Mouse (Mus musculus): ENCODE measurements around the gene N4bp3.
"Not testable (repeated sequence)": the region's sequence is repeated elsewhere in the genome, so short reads cannot be mapped to it uniquely, and the experiment has no call there.

The N4bp3 gene

DNA sequence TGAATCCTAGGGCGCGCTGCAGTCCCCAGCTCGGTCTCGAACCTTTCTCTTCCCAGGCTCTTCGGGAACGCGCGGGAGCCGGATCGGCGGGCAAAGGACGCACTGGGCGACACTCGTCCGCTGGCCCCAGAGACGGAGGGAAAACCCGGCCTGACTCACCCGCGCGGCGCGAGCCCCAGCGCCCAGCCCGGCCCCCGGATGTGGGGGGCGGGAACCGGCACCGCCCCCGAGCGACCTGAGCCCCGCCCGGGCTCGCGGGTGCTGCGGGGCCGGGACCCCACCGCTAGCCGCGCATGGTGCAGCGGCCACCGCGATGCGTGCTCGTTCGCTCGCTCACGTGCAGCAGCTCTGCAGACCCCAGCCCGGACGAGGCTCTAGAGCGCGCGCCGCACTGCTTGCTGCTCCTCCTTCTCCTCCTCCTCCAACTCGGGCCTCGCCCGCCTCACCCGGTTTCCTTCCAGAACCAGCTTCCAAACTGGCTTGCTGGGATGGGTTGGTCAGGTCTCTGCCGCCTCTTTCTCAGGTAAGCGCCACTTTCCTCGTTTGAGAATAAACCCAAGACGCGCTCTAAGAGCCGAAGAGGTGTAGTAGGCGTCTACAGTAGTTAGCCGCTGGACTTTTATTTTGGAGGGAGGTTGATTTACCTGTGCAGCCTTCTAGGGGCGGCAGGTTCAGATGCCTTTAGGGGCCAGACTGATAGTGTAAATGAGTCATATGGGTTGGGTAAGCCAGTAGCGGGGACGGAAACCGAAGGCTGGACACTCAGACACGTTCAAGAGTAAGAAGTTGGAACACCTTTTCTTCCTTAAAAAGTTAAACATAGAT, at the start of gene N4bp3, which contains the start of gene D930048N14Rik:
TSS of gene N4bp3 (minus strand) at position 152 of the 825 bp plus-strand sequence.
TSS of gene D930048N14Rik (plus strand) at position 264 of the 825 bp plus-strand sequence.
- DNase-seq, result peak; percentile 73

DNA sequence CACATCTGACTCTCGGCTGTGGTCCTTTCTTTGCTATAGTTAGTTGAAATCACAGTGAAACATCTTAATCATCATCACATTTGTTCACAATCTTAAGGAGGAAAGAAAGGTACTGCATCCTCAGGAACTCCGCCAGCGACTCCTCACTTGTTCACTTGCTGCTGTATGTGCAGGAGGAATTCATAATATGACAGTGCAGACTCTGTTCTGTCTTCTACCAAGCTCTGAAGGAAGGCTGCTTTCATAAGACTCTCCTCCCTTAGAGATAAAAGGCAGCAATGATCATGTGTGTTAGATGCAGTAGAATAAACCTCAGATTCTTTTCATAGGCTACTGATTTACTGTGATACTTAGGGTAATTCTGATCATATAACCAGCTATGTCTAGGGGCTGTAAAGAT, 44.3 kb upstream of the N4bp3 start:
- DNase-seq, result no peak

DNA sequence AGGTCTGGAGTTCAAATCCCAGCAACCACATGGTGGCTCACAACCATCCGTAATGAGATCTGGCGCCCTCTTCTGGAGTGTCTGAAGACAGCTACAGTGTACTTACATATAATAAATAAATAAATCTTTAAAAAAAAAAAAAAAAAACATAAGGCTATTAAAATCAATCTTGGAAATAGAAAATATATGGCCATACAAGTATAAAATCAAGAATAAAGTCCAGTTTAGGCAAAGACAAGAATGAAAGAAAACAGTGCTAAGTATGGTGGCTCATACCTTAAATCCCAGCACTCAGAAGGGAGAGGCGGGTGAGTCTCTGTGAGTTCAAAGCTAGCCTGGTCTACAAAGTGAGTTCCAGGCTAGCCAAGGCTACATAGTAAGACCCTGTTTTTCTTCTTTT, 40.0 kb upstream of the N4bp3 start:
- DNase-seq, result not testable (repeated sequence)

DNA sequence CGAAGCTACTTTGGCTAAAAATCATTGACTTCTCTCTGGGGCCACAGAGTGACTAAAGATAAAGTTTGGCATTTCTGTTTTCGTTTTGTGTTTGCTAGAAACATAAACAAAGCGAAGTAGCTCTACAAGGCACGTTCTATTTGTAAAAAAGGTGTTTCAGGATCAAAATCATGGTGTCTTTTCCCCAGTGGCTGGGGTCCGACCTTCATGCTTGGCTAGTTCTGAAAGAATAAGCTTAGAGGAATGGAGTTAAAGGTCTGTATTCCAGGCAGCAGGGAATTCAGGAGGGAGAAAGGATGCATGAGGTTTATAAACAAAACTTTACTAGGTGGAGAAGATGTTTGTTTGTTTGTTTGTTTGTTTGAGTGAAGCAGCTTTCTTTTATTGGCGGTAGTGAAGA, 38.7 kb upstream of the N4bp3 start:
- DNase-seq, result no peak

DNA sequence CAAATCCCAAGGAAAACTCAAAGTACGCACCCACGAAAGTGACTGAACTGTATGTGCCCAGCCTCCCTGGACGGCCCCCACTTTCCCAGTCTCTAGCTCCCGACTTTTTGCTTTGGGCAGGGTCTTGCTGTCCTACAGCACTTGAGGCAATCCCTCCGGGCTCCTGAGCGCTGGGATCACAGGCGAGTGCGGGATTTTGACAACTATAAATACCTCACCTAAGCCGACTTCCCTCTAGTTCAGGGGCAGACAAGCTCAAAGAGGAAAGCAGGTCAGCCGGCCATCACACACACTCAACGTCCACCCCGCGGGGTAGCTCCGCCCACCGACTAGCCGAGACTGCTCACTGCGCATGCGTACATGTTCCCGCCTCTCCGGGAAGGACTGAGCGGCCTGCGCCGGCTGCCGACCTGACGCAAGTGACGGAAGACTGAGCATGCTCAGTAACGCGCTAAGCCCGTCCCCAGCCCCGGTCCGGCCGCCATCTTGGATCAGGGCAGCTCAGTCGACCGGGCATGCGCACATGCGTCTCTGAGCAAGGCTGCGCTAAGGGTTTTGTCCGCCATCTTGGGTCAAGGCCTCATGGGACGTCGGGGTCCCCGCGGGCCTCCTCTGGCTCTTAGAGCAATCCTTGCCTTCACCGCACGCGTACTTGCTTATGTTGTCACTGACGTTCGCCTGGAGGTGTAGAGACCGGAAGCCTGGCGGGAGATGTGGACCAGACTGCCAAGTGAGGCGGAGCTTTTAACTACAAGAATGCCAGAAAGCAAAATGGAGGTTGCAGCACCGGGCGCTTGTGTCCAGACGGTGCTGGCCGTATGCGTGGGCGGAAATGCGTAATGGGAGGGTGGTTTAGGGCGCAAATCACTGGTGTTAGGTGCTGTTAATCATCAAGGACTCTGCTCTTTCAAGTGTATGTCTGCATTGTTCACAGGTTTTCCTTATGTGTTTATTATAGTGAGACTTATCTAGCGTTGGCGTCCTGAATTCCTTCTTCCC, 38.0 kb upstream of the N4bp3 start, which contains the start of gene 0610009B22Rik:
TSS of gene 0610009B22Rik (minus strand) at position 545 of the 999 bp plus-strand sequence.
- peak; percentile 99 for DNase-seq

DNA sequence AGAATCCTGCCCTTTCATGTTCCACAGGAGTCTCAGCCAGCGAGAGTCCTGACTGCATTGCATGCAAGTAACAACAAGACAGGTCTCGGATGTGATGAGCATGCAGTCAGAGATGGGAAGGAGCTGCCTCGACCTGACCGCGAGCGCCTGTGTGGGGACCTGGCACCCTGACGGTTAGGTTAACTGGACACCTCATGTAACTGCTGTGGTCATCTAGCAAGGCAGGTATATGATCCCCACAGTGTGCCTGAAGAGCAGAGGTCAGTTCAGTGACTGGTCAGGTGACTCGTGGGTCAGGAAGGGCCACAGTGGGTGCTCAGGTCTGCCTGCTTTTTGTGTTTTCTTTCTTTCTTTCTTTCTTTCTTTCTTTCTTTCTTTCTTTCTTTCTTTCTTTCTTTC, 31.3 kb upstream of the N4bp3 start:
- no peak for DNase-seq

DNA sequence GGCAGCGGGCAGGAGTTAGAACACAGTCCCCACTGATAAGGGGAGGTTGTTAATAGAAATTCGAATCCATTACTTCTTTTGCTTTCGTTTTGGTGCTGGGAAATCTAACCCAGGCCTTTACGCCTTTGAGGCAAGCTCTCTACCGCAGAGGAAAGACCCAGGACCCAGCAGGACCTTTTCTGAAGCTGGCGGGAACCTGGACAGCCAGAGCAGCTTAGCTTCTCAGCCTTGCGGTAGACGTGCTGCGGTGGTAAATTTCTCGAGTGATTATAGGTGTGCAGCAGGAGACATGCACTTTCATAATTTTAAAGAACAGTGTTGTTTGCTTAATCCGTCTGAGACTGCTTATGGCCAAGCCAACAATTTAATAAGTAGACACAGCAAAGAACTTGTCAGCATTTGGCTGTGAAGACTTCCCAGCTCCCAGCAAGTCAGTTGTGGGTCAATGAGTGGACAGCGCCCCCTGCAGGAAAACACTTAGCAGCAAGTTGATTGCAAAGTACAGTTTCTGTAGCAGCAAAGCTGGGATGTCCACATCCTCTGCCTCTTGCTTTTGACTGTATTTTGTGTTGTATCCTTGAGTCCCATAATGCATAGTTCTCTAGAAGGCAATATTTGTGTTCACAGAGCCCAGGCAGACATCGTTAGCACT, 30.8 kb upstream of the N4bp3 start:
- DNase-seq, result peak; percentile 77

DNA sequence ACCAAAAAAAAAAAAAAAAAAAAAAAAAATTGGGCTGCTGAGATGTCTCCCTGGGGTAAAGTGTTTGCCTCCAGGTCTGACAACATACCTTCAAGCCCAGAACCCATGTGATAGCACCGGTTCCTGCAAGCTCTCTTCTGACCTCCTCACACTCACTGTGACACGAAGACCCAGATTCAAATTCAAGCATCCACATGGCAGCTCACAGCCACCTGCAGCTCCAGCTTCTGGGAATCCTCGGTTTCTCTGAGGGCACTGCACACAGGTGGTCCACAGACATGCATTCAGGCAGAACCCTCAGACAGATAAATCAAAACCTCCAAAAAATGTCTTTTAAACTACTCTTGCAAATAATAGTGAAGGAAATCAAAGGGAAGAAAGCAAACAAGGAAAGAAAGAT, 28.8 kb upstream of the N4bp3 start:
- DNase-seq, result no peak

DNA sequence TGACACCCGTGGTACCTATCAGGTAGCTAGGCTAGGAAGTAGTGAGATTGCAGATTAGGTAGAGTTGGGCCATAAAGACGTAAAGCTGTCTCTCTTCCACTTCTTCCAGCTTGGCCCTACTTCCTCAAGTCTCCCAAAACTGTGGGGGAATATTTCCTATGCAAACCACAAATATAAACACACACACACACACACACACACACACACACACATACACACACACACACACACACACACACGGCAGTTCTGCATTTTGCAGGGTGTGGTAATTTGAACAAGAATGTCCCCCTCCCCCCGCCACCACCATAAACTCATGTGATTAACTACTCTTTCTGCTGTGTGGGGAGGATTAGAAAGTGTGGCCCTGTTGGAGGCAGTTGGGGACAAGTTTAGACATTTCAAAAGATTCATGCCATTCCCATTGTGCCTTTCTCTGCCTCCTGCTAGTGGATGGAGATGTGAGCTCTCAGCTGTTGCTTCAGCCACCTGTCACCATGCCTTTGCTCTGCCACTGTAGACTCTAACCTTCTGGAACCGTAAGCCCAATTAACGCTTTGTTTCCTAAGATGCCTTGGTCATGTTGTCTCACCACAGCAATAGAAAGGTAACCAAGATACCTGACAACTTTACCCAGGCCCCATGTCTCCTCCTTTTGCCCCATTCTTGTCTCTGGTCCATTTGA, 27.2 kb upstream of the N4bp3 start:
- no peak for DNase-seq

DNA sequence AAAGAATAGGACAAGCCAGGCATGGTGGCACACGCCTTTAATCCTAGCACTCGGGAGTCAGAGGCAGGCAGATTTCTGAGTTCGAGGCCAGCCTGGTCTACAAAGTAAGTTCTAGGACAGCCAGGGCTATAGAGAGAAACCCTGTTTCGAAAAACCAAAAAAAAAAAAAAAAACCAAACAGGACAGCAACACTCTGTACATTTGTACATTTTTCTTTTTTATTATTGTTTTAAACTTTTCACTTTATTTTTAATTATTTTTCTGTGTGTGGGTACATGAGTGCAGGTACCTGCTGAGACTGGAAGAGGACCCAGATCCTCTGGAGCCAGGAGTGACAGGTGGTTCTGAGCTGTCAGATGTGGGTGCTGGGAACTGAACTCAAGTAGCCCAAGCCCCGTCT, 24.7 kb upstream of the N4bp3 start:
- DNase-seq, result no peak

DNA sequence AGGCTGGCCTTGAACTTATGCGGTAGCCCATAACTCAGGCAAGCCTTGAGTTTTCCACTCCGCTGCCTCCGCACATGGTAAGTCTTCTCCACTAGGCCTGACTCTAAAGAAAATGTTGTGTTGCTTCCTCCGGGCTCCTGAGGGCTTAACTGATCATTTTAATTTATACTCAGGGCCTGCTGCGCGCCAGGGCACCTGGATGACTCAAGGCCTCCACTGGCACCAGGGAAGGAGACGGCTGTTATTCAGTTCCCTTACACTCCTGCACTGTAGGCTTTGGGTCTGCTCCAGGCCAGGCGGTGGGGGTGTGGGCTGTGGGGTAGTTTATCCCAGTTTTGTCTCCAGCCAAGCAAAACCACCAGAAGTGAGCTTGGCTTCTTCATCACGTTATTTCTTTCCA, 22.6 kb upstream of the N4bp3 start:
- peak; percentile 51 for DNase-seq

DNA sequence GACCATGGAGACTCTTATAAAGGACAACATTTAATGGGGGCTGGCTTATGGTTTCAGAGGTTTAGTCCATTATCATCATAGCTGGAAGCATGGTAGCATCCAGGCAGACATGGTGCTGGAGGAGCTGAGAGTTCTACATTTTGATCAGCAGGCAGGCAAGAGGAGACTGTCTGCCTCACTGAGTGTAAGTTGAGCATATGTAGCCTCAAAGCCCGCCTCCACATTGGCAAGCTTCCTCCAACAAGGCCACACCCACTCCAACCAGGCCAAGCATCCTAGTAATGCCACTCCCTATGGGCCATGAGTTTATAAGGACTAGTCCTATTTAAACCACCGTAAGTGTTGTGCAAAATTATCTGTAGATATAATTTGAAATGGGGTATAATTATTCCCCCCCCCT, 20.7 kb upstream of the N4bp3 start:
- no peak for DNase-seq

DNA sequence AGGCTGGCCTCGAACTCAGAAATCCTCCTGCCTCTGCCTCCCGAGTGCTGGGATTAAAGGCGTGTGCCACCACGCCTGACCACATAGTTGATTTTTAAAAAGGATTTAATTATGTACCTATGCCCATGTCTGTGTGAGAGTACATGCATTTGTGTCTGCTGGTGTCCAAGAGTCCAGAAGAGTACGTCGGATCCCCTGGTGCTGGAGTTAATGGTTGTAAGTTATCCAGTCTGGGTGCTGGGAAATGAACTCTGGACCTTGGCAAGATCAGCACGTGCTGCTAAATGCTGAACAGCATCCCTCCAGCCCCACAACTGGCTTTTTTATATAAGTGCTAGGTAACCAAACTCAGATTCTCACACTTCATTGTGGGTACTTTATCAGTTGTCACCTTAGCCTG, 20.2 kb upstream of the N4bp3 start:
- no peak for DNase-seq

DNA sequence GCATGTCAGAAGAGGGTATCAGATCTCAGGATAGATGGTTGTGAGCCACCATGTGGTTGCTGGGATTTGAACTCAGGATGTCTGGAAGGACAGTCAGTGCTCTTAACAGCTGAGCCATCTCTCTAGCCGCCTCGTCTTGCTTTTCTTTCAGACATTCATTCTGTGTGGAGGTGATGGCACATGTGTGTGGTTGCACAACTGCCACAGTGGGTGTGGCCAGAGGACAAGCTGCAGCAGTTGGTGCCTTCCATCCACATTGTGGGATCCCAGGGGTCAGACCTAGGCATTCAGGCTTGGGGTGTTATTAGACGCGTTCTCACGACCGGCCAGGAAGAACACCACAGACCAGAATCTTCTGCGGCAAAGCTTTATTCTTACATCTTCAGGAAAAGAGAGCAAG, 14.1 kb upstream of the N4bp3 start:
- not testable (repeated sequence) for DNase-seq

DNA sequence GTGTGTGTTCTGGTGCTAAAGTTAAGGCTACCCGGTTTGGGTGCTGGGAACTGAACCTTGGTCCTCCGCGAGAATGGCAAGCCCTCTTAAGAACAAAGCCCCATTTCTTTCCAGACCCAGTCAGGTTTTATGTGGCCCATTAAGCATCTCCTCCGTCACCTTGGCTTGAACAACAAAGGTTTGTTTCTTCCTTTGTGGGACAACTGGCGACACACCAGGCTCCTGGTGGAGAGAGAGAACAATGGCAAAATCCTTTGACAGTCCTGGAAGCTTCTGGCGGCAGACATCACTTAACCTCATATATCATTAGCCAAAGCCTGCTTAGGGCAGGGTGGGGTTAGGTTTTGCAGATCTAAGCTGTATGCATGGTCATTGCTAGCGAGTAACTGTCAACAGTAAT, 12.0 kb upstream of the N4bp3 start:
- no peak for DNase-seq

DNA sequence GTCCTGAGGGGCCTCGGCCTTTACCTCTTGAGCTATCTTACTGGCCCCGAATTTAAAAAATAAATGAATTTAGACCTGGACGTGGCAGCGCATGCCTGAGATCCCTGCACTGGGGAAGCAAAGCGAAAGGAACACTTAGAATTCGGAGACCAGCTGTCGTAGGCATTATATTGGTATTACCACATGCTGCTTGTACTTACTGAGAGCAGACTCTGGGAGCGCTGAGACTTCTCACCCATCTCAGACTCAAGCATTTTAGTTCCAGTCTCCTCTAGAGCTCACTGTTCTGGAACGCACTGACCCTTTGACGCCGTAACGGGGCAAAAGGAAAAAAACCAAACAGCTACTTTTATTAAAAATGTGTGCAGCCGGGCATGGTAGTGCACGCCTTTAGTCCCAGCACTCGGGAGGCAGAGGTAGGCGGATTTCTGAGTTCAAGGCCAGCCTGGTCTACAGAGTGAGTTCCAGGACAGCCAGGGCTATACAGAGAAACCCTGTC, 11.3 kb upstream of the N4bp3 start:
- no peak for DNase-seq

DNA sequence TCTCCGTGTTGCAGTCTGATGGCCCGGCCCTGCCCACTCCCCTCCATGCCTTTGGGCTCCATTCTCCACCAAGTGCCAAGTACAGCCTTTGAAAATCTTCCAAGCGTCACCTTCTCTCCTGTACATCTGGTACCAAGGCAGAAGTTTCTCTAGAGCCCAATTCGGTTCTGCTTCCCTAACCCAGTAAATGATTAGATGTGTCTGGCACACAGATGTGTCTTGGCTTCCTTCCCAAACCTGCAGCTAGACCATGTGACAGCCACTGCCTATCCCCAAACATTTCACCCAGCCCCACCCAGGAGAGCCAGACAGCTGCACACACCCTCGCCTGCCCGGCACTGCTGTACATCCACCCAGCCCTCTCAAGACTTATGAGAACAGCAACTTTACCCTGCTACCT, 8.1 kb upstream of the N4bp3 start:
- DNase-seq, result peak; percentile 95

DNA sequence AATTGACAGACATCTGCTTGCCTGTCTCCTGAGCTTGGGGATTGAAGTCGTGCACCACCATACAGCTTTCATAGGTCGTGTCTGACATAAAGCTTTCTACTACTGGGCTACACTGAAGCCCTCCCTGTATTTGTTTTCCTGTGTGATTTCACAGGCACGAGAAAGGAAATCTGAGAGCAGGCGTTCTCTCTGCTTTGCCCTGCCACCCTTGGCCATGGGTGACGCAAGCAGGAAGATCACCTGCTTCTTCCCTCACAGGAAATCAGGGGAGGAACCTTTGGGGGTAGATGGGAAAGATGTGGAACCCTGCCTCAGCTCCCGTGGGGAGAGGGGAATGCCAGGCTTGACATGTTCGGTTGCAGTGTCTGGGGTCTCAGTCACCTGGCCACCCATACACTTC, 7.6 kb upstream of the N4bp3 start:
- DNase-seq, result no peak

DNA sequence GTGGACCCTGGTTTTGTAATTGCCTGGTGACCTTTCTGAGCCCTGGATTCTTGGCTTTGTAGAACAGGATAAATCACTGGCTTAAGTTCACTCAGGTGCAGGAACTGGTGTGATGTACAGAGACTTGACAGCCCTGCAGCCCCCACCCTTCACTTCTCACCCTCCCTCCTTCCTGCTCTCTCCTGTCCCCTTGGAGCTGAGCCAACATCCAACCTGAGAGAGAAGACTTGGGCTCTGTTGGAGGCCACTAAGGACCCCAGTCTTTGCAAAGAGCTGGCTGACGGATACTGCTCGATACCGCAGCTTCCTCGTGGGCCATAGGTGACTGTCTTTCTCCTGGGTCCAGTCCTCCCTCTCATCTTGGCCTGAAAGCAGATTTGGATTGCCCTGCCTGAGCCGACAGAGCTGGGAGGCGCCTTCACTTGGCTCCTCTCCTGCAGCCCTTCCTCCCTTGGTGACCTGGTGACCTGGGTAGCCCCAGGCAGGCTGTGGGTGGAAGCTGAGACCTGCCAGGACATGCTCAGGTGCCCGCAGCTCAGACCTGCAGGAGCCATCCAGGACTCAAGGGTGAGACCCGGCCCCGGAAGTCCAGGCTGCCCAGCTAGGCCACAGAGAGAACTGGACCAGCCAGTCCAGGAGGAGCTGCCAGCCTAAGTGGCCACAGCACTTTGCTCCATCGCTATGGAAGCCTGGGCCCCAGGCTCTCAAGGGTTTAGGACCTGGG, 6.3 kb upstream of the N4bp3 start:
- DNase-seq, result peak; percentile 92

DNA sequence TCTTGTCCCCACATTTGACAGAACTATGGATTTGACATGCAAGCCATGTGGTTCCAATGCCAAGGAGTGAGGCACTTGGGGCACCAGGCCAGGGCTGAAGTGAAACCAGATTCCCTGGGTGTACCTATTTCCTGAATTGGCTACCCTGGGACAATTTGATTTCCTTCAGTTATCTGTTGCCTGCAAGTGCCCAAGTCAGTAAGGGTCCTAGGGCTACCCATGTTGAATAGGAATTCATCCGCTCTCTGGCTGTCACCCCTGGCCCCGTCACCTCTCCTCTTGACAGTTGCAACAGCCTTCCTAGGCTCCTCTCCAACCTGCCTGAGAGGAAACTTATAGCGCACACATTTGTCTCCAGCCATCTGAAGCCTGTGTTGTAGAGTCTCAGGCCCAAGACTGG, 4.2 kb upstream of the N4bp3 start:
- DNase-seq, result no peak

DNA sequence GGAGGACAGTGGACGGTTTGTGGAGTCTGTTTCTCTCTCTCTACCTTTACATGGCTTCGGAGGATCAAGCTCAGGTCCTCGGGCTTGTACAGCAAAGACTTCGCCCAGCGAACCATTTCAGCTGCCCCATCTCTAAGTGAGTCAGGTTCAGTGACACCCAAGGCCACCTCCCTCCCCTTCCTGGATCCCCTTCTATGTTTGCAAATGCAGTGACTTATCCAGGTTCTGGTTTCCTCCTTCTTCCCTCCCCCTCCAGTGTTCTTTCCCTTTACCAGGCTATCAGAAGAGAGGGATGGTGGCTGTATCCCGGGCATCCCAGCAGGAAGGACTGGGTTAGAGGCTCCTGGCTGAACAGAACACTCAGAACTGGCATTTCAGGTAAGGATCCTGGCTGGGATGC, 3.1 kb upstream of the N4bp3 start:
- no peak for DNase-seq
